Mouse (Mus musculus) mesoderm, embryonic 11.5 days (tissue): Measurements from ENCODE around the gene Kmt2a.
"Not testable (repeated sequence)": the region's sequence is repeated elsewhere in the genome, so short reads cannot be mapped to it uniquely, and the experiment has no call there.

ENCODE experiments used
- DNase-seq: peaks from one replicate; pipeline ENCODE4 v3.0.0-alpha.2; 2012; ENCODE audit warnings: low read depth, low spot score

Kmt2a gene

GRCm38 (mm10) chr9:44819920-44820827 is 60.9 kb downstream of the Kmt2a start:
- DNase-seq = no peak

- no peak for DNase-seq
Measured at GRCm38 (mm10) chr9:44817522-44817921, 63.6 kb downstream of the Kmt2a start.

DNA sequence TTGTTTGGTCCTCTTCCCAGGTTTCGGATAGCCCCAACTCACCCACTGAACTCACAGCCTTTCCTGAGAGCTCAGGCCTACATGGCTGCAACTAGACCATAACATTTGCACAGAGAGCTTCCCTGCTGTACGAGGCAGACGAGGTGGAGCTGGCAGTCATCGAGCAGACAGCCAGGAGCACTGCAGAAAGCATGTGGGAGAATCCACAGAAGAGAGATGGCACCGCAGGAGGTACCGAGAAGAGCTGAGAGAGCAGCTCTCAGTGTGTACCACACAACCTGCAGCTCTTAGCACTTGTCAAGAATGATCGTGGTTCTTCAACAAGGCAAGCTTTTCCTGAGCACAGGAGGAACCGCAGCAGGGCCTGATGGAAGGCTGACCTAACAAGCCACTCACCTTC is 66.9 kb downstream of the Kmt2a start:
- no peak for DNase-seq

DNA sequence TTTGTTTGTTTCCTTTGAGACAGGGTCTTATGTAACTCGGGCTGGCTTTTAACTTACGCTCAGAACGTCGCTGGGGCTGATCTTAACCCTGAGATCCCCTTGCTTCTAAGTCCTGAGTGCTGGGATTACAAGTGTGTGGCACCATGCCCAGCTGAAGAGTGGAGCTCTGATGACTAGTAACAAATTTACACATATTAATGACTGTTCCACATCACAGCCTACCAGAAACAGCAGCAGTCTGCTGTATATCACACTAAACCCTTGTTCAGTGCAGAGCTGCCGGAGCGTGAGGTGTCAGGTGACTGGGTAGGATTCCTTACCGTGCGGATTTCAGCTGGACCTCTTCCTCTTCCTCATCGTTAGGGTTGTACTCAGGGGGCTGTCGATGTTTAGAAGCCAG is 70.8 kb downstream of the Kmt2a start:
- DNase-seq = no peak

DNA sequence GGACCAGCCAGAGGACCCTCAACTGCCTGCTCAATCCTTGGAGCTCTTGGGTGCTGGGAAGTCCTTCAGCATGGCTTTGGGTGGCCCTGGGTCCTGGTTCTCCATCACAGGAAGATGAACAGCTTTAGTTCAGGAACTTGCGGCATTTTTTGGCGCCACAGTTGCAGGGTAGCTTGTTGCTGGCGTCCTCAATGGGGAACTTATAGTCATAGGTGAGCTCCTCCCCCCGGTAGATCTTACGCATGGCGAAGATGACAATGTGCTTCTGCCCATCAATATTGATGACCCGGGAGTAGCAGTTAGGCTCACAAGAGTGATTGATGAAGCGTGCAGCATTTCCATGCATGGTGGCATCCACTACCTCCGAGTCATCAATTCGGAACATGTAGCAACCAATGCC is 73.3 kb downstream of the Kmt2a start:
- DNase-seq = no peak

GRCm38 (mm10) chr9:44807141-44807540 is 74.0 kb downstream of the Kmt2a start:
- no peak for DNase-seq

DNA sequence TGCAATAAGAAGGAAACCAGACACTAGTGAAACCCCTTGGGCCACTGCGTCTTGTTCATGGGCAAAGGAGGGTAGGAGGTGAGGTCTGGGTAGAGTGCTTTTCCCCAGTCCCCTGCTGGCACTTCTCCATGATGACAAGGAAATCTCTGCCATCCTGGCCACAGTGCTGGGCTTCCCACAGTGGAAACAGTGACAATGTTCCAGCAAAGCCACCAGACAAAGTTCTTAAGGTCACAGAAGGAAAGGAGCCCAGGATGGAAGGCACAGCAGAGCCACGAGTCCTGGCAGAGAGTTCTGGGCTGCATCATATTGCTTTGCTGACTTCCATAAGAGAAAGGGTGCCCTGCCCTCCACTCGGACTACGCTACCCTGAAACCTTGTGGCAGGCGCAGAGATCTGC is 75.6 kb downstream of the Kmt2a start:
- no peak for DNase-seq

DNA sequence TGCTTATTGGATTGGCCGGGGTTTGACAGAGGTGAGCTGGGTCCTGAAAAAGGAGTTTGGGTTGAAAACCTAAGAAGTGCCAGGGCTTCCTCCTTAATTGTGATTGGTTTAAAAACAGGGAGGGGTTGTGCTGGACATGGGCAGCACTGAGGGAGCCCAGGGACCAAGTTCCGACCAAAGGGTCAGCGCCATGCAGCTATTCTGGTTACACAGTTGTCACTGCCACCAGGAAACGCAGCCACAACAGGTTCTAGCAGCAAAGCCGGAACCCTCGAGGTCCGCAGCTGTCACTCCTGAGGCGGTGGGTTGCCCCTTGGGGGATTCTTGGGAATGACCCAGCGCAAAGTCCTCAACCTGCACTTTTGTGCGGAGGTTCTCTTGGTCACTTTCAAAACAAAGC is 76.4 kb downstream of the Kmt2a start:
- no peak for DNase-seq

DNA sequence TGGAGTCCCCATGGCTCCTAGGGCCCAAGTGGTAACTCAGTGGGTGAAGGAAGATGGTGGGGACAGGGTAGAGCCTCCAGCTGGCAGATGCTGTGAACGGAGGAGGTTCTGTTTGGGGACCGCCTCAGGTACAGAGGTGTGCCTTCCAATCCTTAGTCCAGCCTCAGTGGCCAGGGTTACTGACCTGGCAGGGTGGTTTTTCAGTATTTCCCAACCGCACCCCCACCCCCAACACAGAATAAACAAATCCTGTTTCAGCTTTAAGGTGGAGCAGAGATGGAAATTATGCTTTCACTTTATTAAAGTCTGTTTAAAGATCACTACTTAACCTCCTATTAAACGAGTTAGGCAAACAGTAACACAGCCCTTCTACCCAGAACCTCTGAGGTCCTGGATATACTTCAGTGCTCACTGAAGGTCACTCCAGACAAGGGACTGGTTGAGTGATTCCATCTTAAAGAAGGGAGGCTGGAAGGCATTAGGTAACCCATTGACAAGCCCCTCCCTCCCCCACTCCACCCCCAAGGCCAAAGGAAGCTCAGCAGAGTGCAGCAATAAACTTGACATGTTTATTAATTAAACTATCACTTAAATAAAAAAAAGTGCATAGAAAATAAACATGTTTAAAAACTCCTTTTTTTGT is 78.2 kb downstream of the Kmt2a start, which contains the start of gene Ttc36:
Ttc36 (minus strand) TSS at position 265 of the 643 bp plus-strand sequence.
- DNase-seq = no peak

DNA sequence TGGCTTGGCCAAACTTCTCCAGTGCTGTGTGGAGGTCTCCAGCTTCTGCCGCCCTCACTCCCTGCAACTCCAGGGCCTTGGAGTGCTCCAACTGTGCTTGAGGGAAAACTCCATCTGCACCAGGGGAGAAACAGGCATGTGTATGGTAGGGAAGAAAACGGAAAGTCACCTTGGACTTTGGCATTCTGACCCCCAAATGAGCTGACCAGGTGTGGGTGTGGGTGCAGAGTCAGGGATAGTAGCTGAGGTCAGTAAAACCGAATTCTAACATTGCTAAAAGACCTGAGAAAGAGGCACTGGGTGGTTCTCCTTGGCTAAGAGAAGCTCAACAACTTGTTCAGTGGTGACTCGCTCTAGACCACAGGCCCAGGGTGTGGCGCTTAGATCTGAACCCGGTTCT is 79.4 kb downstream of the Kmt2a start:
- no peak for DNase-seq

DNA sequence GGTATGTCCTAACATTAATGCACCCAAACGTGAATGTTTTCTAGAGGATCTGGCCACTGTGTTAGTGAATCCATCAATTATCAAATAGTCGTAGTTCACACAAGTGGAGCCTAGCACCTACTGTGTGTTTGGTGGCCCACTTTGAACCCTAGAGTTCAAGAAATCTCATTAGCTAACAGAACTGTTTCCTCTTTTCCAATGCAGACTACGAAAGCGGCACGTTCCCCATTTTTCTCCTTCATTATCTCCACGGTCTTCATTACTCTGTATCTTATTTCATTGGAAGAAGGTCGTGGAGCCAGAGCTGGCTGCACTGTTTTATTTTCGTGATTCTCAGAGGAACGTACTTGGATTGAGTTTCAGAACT is 81.2 kb downstream of the Kmt2a start:
- DNase-seq = no peak

DNA sequence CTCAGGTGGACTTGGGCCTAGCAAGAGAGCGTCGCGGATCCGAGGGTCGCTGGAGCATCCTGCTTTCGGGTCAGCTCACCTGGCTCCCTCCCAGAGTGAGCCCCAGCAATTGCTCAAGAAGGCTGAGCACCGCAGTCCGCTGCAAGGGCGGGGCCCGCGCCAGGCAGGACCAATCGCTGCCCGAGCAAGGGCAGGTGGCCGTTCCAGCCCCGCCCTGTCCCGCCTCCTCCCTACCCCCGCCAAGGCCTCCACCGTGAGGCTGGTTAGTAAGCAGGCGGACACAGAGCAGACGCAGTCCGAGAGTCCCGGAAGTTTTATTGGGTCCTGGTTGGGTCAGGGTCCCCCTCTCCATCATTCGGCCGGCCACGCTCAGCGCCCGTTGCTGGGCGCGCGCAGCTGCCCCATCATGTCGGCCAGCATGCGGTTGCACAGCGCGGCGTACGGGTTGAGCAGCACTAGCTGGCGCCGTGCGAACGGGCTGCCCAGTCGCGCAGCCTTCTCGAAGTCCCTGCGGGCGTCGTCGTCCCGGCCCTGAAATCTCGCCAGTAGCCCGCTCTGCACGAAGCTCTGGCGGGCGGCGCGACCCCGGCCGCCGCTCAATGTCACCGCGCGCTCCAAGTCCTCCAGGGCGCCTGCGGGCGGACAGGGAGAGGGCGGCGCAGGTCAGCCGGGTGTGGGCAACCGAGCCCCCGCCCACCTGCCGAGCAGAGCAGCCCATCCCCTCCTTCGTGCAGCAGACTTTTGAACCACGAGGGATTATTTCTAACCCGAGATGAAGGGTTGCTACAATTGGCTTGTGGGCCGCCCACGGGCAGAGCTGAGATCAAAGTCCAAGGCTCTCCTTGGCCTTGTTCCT is 81.8 kb downstream of the Kmt2a start, which contains the start of gene Tmem25:
Tmem25 (minus strand) TSS at position 206 of the 856 bp plus-strand sequence.
- DNase-seq = peak; percentile 78

- no peak for DNase-seq
Measured at GRCm38 (mm10) chr9:44798298-44798697, 82.8 kb downstream of the Kmt2a start.

- no peak for DNase-seq
Measured at GRCm38 (mm10) chr9:44792842-44793241, 88.3 kb downstream of the Kmt2a start.

GRCm38 (mm10) chr9:44772750-44773651 is 108.1 kb downstream of the Kmt2a start:
- DNase-seq = peak; percentile 95

GRCm38 (mm10) chr9:44772392-44772749 is 108.7 kb downstream of the Kmt2a start:
- no peak for DNase-seq

- no peak for DNase-seq
Measured at GRCm38 (mm10) chr9:44771376-44771775, 109.7 kb downstream of the Kmt2a start.

DNA sequence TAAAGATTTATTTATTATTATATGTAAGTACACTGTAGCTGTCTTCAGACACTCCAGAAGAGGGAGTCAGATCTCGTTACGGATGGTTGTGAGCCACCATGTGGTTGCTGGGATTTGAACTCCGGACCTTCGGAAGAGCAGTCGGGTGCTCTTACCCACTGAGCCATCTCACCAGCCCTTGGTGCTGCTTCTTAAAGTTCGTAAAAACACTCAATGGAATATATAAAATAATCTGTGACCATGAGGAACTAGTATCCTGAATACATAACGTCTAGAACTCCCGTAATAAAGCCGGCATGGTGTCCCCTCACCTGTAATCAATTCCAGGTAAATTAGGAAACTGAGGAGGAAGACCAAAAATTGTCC is 113.1 kb downstream of the Kmt2a start:
- not testable (repeated sequence) for DNase-seq

DNA sequence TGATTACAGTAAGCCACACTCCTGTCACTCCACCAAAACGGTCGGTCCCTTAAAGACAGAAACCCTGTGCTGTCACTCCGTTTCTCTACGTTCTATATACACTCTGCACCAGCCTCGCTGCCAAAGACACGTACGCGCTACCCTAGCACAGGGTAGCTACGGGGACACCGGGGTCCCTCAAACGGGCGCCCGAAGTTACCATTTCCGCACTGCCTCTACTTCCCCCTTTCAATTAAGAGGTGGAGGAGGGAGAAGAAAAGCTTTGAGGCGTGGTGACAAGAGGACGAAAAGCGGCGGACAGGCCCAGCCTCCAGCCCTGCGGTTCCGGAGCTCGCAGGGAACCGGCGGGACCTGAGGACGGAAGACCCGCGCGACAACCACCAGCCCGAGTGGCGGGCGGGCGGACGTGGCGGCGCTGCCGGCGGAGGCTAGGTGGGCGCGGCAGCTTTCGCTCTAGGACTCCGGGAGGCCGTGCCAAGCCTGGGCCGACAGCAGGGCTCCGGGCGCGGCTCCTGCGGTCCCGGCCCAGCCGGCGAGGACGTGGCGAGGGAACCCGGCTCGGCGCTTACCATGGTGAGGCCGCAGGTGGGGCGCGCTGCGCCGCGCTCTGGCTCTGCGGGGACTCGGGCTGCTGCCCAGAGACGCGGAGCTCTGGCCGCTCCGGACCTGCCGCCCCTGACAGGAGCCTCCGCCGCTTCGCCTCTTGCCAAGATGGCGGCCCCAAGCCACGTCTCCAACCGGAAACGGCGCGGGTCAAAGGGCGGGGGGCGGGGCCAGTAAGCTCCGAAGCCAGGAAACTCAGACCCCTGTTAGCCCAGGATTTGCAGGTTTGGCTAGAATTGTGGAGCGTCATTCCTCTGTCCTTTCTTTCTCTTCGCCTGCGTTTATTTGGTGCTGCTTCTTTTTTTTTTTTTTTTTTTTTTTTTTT is 113.7 kb downstream of the Kmt2a start, which contains the start of the genes Arcn1 and Ift46:
Arcn1 (minus strand) TSS at position 745 of the 928 bp plus-strand sequence.
Ift46 (plus strand) TSS at position 808 of the 928 bp plus-strand sequence.
- peak; percentile 93 for DNase-seq

- DNase-seq = no peak
Measured at GRCm38 (mm10) chr9:44760873-44761272, 120.2 kb downstream of the Kmt2a start.
